Mouse (Mus musculus) heart, adult 2 months (tissue): ENCODE results near the gene Fhad1. TPM values are rescaled to one million over a fixed set of nuclear protein-coding genes. Genes with fewer than 3 reads are reported as not detected.

ENCODE experiments used
- DNase-seq, 2 experiments: peaks; one replicate each; pipeline ENCODE4 v3.0.0; 2021
- H3K27ac ChIP-seq: fragments of 200-600 bp; 2 replicates; pipeline ENCODE4 v1.8.1; 2022
- H3K27me3 ChIP-seq: fragments of 200-500 bp; 2 replicates; pipeline ENCODE4 v1.6.1; 2012; ENCODE audit warnings: mild to moderate bottlenecking, low read length, inconsistent platforms, mixed read lengths; ENCODE audit not compliant: control insufficient read depth, insufficient read depth
- H3K36me3 ChIP-seq: fragments of 200-500 bp; 2 replicates; pipeline ENCODE4 v1.6.1; 2012; ENCODE audit warnings: low read length, inconsistent platforms; ENCODE audit not compliant: control insufficient read depth, insufficient read depth
- H3K4me1 ChIP-seq: fragments of 200-500 bp; 2 replicates; pipeline ENCODE4 v1.6.1; 2011; ENCODE audit warnings: low read length; ENCODE audit not compliant: control insufficient read depth, insufficient read depth
- H3K4me3 ChIP-seq: fragments of 200-600 bp; 2 replicates; pipeline ENCODE4 v1.8.1; 2022
- H3K79me2 ChIP-seq: fragments of 200-500 bp; replicated peaks from 2 replicates; pipeline ENCODE4 v1.6.1; 2012; ENCODE audit warnings: mild to moderate bottlenecking, inconsistent platforms, low read length, moderate library complexity, mixed read lengths; ENCODE audit not compliant: control insufficient read depth, insufficient read depth
- H3K9ac ChIP-seq: fragments of 200-500 bp; 2 replicates; pipeline ENCODE4 v1.6.1; 2012; ENCODE audit warnings: low read depth, mild to moderate bottlenecking, control low read depth, inconsistent platforms, low read length, mixed read lengths
- CTCF ChIP-seq: fragments of 200-600 bp; IDR thresholded peaks from 2 replicates; pipeline ENCODE4 v1.8.1; 2022; ENCODE audit warnings: antibody characterized with exemption, mild to moderate bottlenecking, moderate library complexity
- EP300 ChIP-seq: fragments of 200-500 bp; IDR thresholded peaks from 2 replicates; pipeline ENCODE4 v1.6.1; 2011; ENCODE audit warnings: low read depth, low read length, control low read depth; ENCODE audit not compliant: insufficient read depth
- POLR2A ChIP-seq: fragments of 200-500 bp; IDR thresholded peaks from 2 replicates; pipeline ENCODE4 v1.6.1; 2011; ENCODE audit warnings: mild to moderate bottlenecking, low read depth, low read length, control low read depth; ENCODE audit not compliant: insufficient read depth
- WGBS: fragments of 180-500 bp; shearing (Covaris S2); methylation state at CpG from one replicate; pipeline ENCODE4 v1.1.7; 2018; 5-methylcytosine and 5-hydroxymethylcytosine counted together
- intact Hi-C: fragments of 180-260 bp; cut with DNase I; formaldehyde crosslinking; loops from one replicate; pipeline ENCODE4 v1.15.1; 2025
- polyA plus RNA-seq: library from polyadenylated mRNA; depleted of rRNA; stranded (reverse); fragments of >200 nt; gene quantifications from 2 replicates; pipeline ENCODE4 v1.2.3, GENCODE M21; 2012
- total RNA-seq, 2 experiments: library from RNA; stranded (reverse); gene quantifications; 2 replicates each; pipeline ENCODE4 v1.2.3; 2021

Fhad1 gene
- total and polyA plus RNA-seq, 3 experiments = 0.47 to 0.55 (median 0.53) TPM

GRCm38 (mm10) chr4:141872977-141873376 lies 141.9 kb downstream of the Fhad1 start:
- H3K27me3 ChIP-seq = no peaks in the 10 kb centered on the region
- peaks cover 10% of the 10 kb centered on the region for H3K4me1 ChIP-seq
- intact Hi-C loops = loop anchor here (5.0 kb wide), 1 partner anchor 84 kb away; no protein-coding TSS in a partner anchor
- H3K9ac ChIP-seq = peak overlapping the region; percentile 98
- TF ChIP-seq POLR2A (no peak), CTCF (no peak)
- peak overlapping the region; percentile 76 for H3K4me3 ChIP-seq
- no peaks in the 10 kb centered on the region; the same call in 1 of the 2 replicates for H3K79me2 ChIP-seq
- H3K36me3 ChIP-seq = no peaks in the 10 kb centered on the region
- peak in 1 of 2 experiments; percentile 55 for DNase-seq
- 41% methylated on average over 9 of the region's 9 CpGs for WGBS
- H3K27ac ChIP-seq = peak overlapping the region; percentile 72

DNA sequence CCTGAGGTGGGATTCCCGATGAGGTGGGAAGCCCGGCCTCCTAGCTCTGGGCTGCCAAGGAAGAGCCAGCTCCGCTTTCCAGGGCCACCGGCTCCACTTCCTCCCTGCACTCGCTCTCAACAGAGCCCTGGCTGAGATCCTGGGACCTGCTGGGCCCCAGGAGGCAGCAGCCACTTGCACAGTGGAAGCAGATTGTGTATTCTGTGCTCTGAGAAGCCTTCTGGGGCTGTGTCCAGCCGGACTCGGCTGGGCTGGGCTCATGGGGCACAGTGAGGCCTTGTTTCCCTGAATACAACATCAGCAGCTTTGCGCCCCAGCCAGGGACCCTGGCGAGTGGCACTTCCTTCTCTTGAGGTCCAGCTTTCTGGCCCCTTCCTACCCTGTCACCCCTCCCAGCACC lies 143.0 kb downstream of the Fhad1 start:
- Histone ChIP-seq H3K27ac (peak overlapping the region; percentile 72), H3K36me3 (no peaks in the 10 kb centered on the region), H3K79me2 (no peaks in the 10 kb centered on the region; the same call in 1 of the 2 replicates), H3K4me1 (peaks cover 12% of the 10 kb centered on the region), H3K9ac (peak overlapping the region; percentile 63), H3K27me3 (no peaks in the 10 kb centered on the region), H3K4me3 (peak overlapping the region; percentile 13; the same call in 1 of the 2 replicates)
- intact Hi-C loops = loop anchor here (5.0 kb wide), 1 partner anchor 85 kb away; no protein-coding TSS in a partner anchor
- TF ChIP-seq EP300 = no peak
- no peak for TF ChIP-seq CTCF
- TF ChIP-seq POLR2A = no peak
- peak in 1 of 2 experiments; percentile 53 for DNase-seq
- 47% methylated on average over 9 of the region's 9 CpGs for WGBS

DNA sequence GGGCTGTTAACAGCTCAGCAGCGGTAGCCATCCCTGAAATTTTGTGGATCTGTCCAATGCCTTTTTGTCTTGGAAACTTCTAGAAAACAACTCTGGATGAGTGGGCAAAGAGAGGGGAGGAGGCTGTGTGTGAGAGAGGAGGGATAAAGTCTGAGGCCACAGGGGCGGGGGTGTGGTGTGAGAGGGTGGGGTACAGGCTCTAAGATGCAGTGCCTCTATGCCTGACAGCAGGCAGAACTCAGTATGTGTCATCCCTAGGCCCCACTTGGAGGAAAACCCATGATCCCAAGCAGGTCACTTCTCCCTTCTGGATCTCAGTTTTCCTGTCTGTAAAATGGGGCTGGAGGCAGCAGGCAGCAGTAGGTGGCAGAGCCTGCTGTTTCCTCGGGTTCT lies 143.6 kb downstream of the Fhad1 start:
- Histone ChIP-seq H3K79me2 (no peaks in the 10 kb centered on the region; the same call in 1 of the 2 replicates), H3K4me1 (peaks cover 12% of the 10 kb centered on the region), H3K27me3 (no peaks in the 10 kb centered on the region), H3K27ac (peak overlapping the region; percentile 72), H3K36me3 (no peaks in the 10 kb centered on the region), H3K4me3 (no peak overlapping the region; the same call in 1 of the 2 replicates), H3K9ac (no peak overlapping the region)
- 86% methylated on average over 3 of the region's 3 CpGs for WGBS
- TF ChIP-seq POLR2A = no peak
- no peak for TF ChIP-seq EP300
- TF ChIP-seq CTCF = no peak
- DNase-seq = no peak
- intact Hi-C loops = loop anchor here (5.0 kb wide), 1 partner anchor 86 kb away; no protein-coding TSS in a partner anchor

GRCm38 (mm10) chr4:141870666-141871332 lies 144.1 kb downstream of the Fhad1 start:
- peaks cover 12% of the 10 kb centered on the region for H3K4me1 ChIP-seq
- no peaks in the 10 kb centered on the region; the same call in 1 of the 2 replicates for H3K79me2 ChIP-seq
- H3K4me3 ChIP-seq = no peak overlapping the region
- no peak overlapping the region for H3K9ac ChIP-seq
- intact Hi-C loops = loop anchor here (5.0 kb wide), 1 partner anchor 87 kb away; no protein-coding TSS in a partner anchor
- no peaks in the 10 kb centered on the region for H3K27me3 ChIP-seq
- H3K36me3 ChIP-seq = no peaks in the 10 kb centered on the region
- 64% methylated on average over 11 of the region's 11 CpGs for WGBS
- peak overlapping the region; percentile 72; the same call in 1 of the 2 replicates for H3K27ac ChIP-seq
- DNase-seq = peak in 1 of 2 experiments; percentile 76
- TF ChIP-seq CTCF (no peak), POLR2A (0 out of 2 replicates have a peak, but pooled peaks have one; percentile 29)

- DNase-seq = no peak
- Histone ChIP-seq H3K27me3 (no peaks in the 10 kb centered on the region), H3K79me2 (no peaks in the 10 kb centered on the region; the same call in 1 of the 2 replicates), H3K36me3 (no peaks in the 10 kb centered on the region), H3K27ac (no peak overlapping the region; the same call in 1 of the 2 replicates), H3K4me3 (no peak overlapping the region), H3K4me1 (peaks cover 14% of the 10 kb centered on the region), H3K9ac (no peak overlapping the region)
- intact Hi-C loops = loop anchor here (5.0 kb wide), 1 partner anchor 88 kb away; no protein-coding TSS in a partner anchor
- WGBS = 43% methylated on average over 5 of the region's 5 CpGs
- TF ChIP-seq POLR2A (no peak), EP300 (no peak), CTCF (no peak)
Measured at GRCm38 (mm10) chr4:141869436-141870215, 145.3 kb downstream of the Fhad1 start.
